ENCODE assay signal across 8 mouse cellular contexts in the genomic region with DNA sequence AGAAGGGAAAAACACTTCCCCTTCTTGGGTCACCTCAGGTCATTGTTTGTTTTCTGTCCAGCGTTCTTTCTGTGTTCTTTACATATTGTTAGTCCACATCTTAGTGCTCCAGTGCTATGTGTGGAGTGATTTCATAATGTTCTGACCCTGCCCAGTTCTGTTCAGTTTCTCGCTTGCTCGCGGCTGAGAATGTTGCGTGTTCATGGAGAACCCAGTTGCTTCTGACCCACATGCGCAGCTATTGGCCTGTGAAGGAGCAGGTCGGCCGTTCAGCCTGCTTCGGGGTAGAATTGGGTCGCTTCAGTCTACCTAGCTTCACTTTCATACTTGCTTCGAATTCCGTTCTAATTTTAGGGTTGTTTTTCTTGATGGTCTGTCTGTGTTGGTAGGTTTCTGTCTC. TPM values are rescaled to one million over a fixed set of nuclear protein-coding genes. Genes with fewer than 3 reads are reported as not detected.
A peak's percentile ranks its signal among the peaks of the same experiment; 100 is the strongest.
DNase-seq lines count a peak whose midpoint lies in the region; ATAC-seq and TF ChIP-seq lines count a peak whose summit lies in the region.

No protein-coding gene starts in this region.

- H3K4me1 ChIP-seq in testis, adult 2 months (ENCODE audit: control insufficient read depth, insufficient read depth, low read length), result no peaks in the 10 kb centered on the region; the same call in none of the 2 replicates
- H3K4me1 ChIP-seq in kidney, embryonic 15.5 days, result peaks cover 48% of the 10 kb centered on the region

- no peak for TF ChIP-seq POLR2A in testis, adult 2 months (IDR thresholded peaks at IDR 0.05; ENCODE audit: control insufficient read depth, low read depth, low read length)

- DNase-seq in testis, postnatal 10 days (ENCODE audit: low spot score), result no peak
- DNase-seq in gastrocnemius, postnatal 25 days, result peak; percentile 54
- peak; percentile 70 for DNase-seq in lung, postnatal 36 days
- DNase-seq in B cell, adult 2 months, result no peak
- DNase-seq in Muller cell, postnatal 12 days (ENCODE audit: inconsistent ontology term), result no peak
- no peak for DNase-seq in layer of hippocampus, postnatal 10 days (ENCODE audit: low spot score in 2 of 2)

- peak overlapping the region; percentile 76 for H3K4me2 ChIP-seq in kidney, embryonic 15.5 days

- peaks cover 1% of the 10 kb centered on the region for H3K36me3 ChIP-seq in testis, adult 2 months (ENCODE audit: control insufficient read depth, insufficient read depth, low read length)
- peaks cover 35% of the 10 kb centered on the region for H3K36me3 ChIP-seq in kidney, embryonic 15.5 days

- peak overlapping the region; percentile 95; the same call in 1 of the 2 replicates for H3K9ac ChIP-seq in kidney, embryonic 15.5 days

- peak overlapping the region; percentile 63 for H3K27ac ChIP-seq in testis, adult 2 months (ENCODE audit: control insufficient read depth, insufficient read depth, low read depth, low read length)
- peak overlapping the region; percentile 30; the same call in 1 of the 2 replicates for H3K27ac ChIP-seq in kidney, embryonic 15.5 days

- TF ChIP-seq CTCF in testis, adult 2 months (IDR thresholded peaks at IDR 0.05; ENCODE audit: control insufficient read depth, insufficient read depth, insufficient replicate concordance, low read depth, low read length), result no peak

- no peaks in the 10 kb centered on the region for H3K27me3 ChIP-seq in testis, adult 2 months (ENCODE audit: control insufficient read depth, insufficient read depth, low read length)
- H3K27me3 ChIP-seq in kidney, embryonic 15.5 days, result no peaks in the 10 kb centered on the region

- peak overlapping the region; percentile 92 for H3K4me3 ChIP-seq in testis, adult 2 months (ENCODE audit: control insufficient read depth, low read depth, low read length)
- peak overlapping the region; percentile 69 for H3K4me3 ChIP-seq in kidney, embryonic 15.5 days (replicated peaks)

- 60% methylated on average over 12 of the region's 12 CpGs for WGBS in kidney, embryonic 15.5 days

- no peaks in the 10 kb centered on the region for H3K9me3 ChIP-seq in kidney, embryonic 15.5 days (replicated peaks)

- no peak for ATAC-seq in kidney, embryonic 15.5 days (replicated peaks; ENCODE audit: low FRiP score)

RNA-seq across cellular contexts. Expression of gene Eif4g3, which starts 2.6 kb away (rescaled TPM):
- 251 and 280 TPM in 2 replicates for polyA plus RNA-seq in testis, adult 2 months (2012; rRNA removed)
- total RNA-seq in gastrocnemius, postnatal 25 days (2021), result 10 to 100 TPM; 93.1 to 94.8 TPM
- polyA plus RNA-seq in kidney, embryonic 15.5 days (2015; fragmentation: Nextera tagmentation; extraction: Ambion mirVana), result 38.6 and 40.0 TPM in 2 replicates
- 100 to 1,000 TPM; 161 to 164 TPM for total RNA-seq in layer of hippocampus, postnatal 10 days (2021)

Comparison
In these comparisons a context has a peak if more than half of its experiments do, and no peak if none do; other contexts are left out.
1. DNase-seq: peak in gastrocnemius, postnatal 25 days (single experiment) and lung, postnatal 36 days (single experiment); none in testis, postnatal 10 days (single experiment), B cell, adult 2 months (0 of 2), Muller cell, postnatal 12 days (single experiment) and layer of hippocampus, postnatal 10 days (0 of 2).